Mouse (Mus musculus) 3T3-L1 (cell line): Measurements from ENCODE around the gene Tmem199.
A peak's percentile ranks its signal among the peaks of the same experiment; 100 is the strongest.

ENCODE experiments used
- DNase-seq: peaks from one replicate; pipeline ENCODE4 v3.0.0-alpha.2; 2015; ENCODE audit warnings: low read depth, low spot score

Tmem199 gene

GRCm38 (mm10) chr11:78488168-78488567, 23.8 kb downstream of the Tmem199 start:
- DNase-seq, result peak; percentile 80

- no peak for DNase-seq
Observed at GRCm38 (mm10) chr11:78483639-78484038, 28.3 kb downstream of the Tmem199 start.

GRCm38 (mm10) chr11:78475289-78475688, 36.7 kb downstream of the Tmem199 start:
- DNase-seq, result no peak

- no peak for DNase-seq
Observed at GRCm38 (mm10) chr11:78471326-78472103, 40.5 kb downstream of the Tmem199 start.

- no peak for DNase-seq
Observed at GRCm38 (mm10) chr11:78467932-78468331, 44.0 kb downstream of the Tmem199 start.

GRCm38 (mm10) chr11:78467515-78467914, 44.5 kb downstream of the Tmem199 start:
- DNase-seq, result no peak

- no peak for DNase-seq
Observed at GRCm38 (mm10) chr11:78466242-78466912, 45.6 kb downstream of the Tmem199 start.

GRCm38 (mm10) chr11:78465568-78466180, 46.3 kb downstream of the Tmem199 start, which contains the start of gene Slc46a1:
TSS of gene Slc46a1 (plus strand) at chr11:78465697.
- DNase-seq, result peak; percentile 93

- DNase-seq, result no peak
Observed at GRCm38 (mm10) chr11:78465116-78465515, 46.9 kb downstream of the Tmem199 start.

GRCm38 (mm10) chr11:78463286-78464036, 48.5 kb downstream of the Tmem199 start:
- peak; percentile 25 for DNase-seq

GRCm38 (mm10) chr11:78462669-78463068, 49.3 kb downstream of the Tmem199 start:
- no peak for DNase-seq

GRCm38 (mm10) chr11:78461894-78462293, 50.1 kb downstream of the Tmem199 start:
- DNase-seq, result peak; percentile 50

- DNase-seq, result no peak
Observed at GRCm38 (mm10) chr11:78458740-78459139, 53.2 kb downstream of the Tmem199 start.
